Mouse (Mus musculus) lung, embryonic 16.5 days (tissue): ENCODE data around the gene Prtg. TPM values are rescaled to one million over a fixed set of nuclear protein-coding genes. Genes with fewer than 3 reads are reported as not detected.

Experiments
- ATAC-seq: fragments of 200-750 bp; cut with Nextera tagmentation; 2 replicates; pipeline ENCODE4 v1.8.0; 2017; ENCODE audit warnings: low read depth, mild to moderate bottlenecking, moderate library complexity
- H3K27ac ChIP-seq: fragments of 300-500 bp; sonication (generic); 2 replicates; pipeline ENCODE4 v1.5.1; 2014; ENCODE audit warnings: mild to moderate bottlenecking, control low read depth, low read length
- H3K27me3 ChIP-seq: fragments of 300-500 bp; sonication (generic); 2 replicates; pipeline ENCODE4 v1.6.1; 2014; ENCODE audit warnings: low read depth, low read length, mixed read lengths; ENCODE audit not compliant: control insufficient read depth, insufficient read depth
- H3K36me3 ChIP-seq: fragments of 300-500 bp; sonication (generic); 2 replicates; pipeline ENCODE4 v1.6.1; 2014; ENCODE audit warnings: low read length; ENCODE audit not compliant: control insufficient read depth, insufficient read depth
- H3K4me1 ChIP-seq: fragments of 300-500 bp; sonication (generic); replicated peaks from 2 replicates; pipeline ENCODE4 v1.6.1; 2014; ENCODE audit warnings: low read length, mixed read lengths; ENCODE audit not compliant: control insufficient read depth, insufficient read depth
- H3K4me2 ChIP-seq: fragments of 300-500 bp; sonication (generic); 2 replicates; pipeline ENCODE4 v1.6.1; 2014; ENCODE audit warnings: low read depth, low read length, control low read depth
- H3K4me3 ChIP-seq: fragments of 300-500 bp; sonication (generic); 2 replicates; pipeline ENCODE4 v1.5.1; 2014; ENCODE audit warnings: mild to moderate bottlenecking, low read length, control low read depth
- H3K9ac ChIP-seq: fragments of 300-500 bp; sonication (generic); 2 replicates; pipeline ENCODE4 v1.6.1; 2014; ENCODE audit warnings: low read length, control low read depth
- H3K9me3 ChIP-seq: fragments of 300-500 bp; sonication (generic); 2 replicates; pipeline ENCODE4 v1.6.1; 2016; ENCODE audit warnings: low read length; ENCODE audit not compliant: control insufficient read depth
- WGBS: fragments of 180-500 bp; shearing (Covaris S2); extraction: QIAGEN DNeasy Blood & Tissue Kit; methylation state at CpG from one replicate; pipeline ENCODE4 v1.1.7; 2014; 5-methylcytosine and 5-hydroxymethylcytosine counted together
- polyA plus RNA-seq: library from polyadenylated mRNA; unstranded; fragments of >200 nt; fragmentation: Nextera tagmentation; extraction: Ambion mirVana; gene quantifications from 2 replicates; pipeline ENCODE4 v1.2.1, GENCODE M21; 2015

Prtg gene
- polyA plus RNA-seq, 1 experiment from 2014 or later: 0.34 TPM

GRCm38 (mm10) chr9:72781466-72781865, 25.2 kb upstream of the Prtg start:
- no peaks in the 10 kb centered on the region for H3K9me3 ChIP-seq
- 16% methylated on average over 4 of the region's 4 CpGs for WGBS
- H3K4me2 ChIP-seq: no peak overlapping the region
- no peak for ATAC-seq
- H3K9ac ChIP-seq: no peak overlapping the region
- H3K4me3 ChIP-seq: no peak overlapping the region
- H3K36me3 ChIP-seq: no peaks in the 10 kb centered on the region
- H3K4me1 ChIP-seq: peaks cover 4% of the 10 kb centered on the region
- H3K27me3 ChIP-seq: no peaks in the 10 kb centered on the region
- H3K27ac ChIP-seq: no peak overlapping the region

DNA sequence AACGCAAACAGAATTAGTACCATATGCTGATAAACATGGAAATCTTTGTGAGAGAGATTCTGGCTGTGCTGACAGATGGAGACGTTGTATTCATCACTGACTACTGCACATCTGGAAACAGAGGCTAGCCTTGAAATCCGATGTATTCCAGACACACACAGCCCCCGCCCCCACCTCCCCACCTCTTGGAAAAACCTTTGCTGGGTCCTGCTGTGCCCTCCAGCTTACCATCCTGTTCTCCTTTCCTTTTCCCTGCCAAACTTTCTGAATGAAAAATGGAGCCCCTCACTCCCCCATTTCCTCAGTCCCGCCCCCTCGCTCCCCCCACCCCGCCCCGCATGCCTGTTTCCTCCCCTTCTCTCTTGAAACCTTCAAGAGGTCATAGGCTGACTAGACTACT, 24.6 kb upstream of the Prtg start:
- Histone ChIP-seq H3K27ac (no peak overlapping the region), H3K36me3 (no peaks in the 10 kb centered on the region), H3K27me3 (no peaks in the 10 kb centered on the region), H3K9ac (no peak overlapping the region), H3K4me2 (no peak overlapping the region), H3K4me1 (peaks cover 4% of the 10 kb centered on the region), H3K9me3 (no peaks in the 10 kb centered on the region), H3K4me3 (no peak overlapping the region)
- no peak for ATAC-seq
- 10% methylated on average over 8 of the region's 8 CpGs for WGBS

- no peaks in the 10 kb centered on the region for H3K36me3 ChIP-seq
- no peaks in the 10 kb centered on the region for H3K27me3 ChIP-seq
- H3K4me1 ChIP-seq: peaks cover 7% of the 10 kb centered on the region; the same call in 1 of the 2 replicates
- 51% methylated on average over 1 of the region's 1 CpGs for WGBS
- ATAC-seq: no peak
- H3K4me2 ChIP-seq: no peak overlapping the region
- H3K27ac ChIP-seq: no peak overlapping the region
- H3K9ac ChIP-seq: no peak overlapping the region
- no peaks in the 10 kb centered on the region for H3K9me3 ChIP-seq
- no peak overlapping the region for H3K4me3 ChIP-seq
Measured at GRCm38 (mm10) chr9:72787732-72788131, 18.9 kb upstream of the Prtg start.

DNA sequence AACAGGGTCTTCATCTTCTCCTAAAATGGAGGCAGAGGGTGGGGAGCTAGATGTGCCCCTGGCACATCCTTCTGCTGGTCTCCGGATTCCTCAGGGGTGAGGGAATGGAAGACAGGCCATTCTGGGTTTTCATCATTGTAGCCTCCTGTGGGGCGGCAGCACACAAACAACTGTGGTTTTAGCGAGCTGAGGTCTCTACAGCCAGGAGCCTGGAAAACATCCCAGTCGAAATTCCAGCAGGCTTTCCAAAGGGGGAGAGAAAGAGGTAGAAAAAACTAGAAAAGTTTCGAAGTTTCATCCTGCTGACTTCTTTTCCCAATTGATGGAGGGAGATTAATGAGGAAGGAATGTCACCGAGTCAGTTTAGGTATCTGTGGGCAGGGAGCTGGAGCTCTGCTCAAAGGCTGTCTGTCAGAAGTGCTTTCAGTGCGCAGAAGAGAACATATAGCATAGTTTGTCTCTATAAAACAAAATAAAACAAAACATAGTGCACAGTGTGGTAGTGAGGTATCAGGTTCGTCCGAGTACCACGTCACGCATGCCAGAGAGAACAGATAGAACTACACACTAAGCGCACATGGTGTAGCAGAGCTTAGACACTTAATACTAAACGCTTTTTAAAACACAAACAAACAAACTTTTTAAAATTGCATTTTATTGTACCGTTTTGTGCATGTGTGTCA, 16.0 kb upstream of the Prtg start:
- H3K27me3 ChIP-seq: no peaks in the 10 kb centered on the region
- no peak overlapping the region for H3K4me2 ChIP-seq
- H3K36me3 ChIP-seq: no peaks in the 10 kb centered on the region
- peaks cover 7% of the 10 kb centered on the region; the same call in 1 of the 2 replicates for H3K4me1 ChIP-seq
- whole genome bisulfite sequencing: 44% methylated on average over 14 of the region's 14 CpGs
- H3K9ac ChIP-seq: no peak overlapping the region
- H3K9me3 ChIP-seq: no peaks in the 10 kb centered on the region
- no peak for ATAC-seq
- no peak overlapping the region for H3K4me3 ChIP-seq
- H3K27ac ChIP-seq: no peak overlapping the region

GRCm38 (mm10) chr9:72791213-72791582, 15.5 kb upstream of the Prtg start:
- 28% methylated on average over 10 of the region's 10 CpGs for WGBS
- H3K4me2 ChIP-seq: 0 out of 2 replicates have a peak overlapping the region, but pooled peaks have one; percentile 1
- H3K4me1 ChIP-seq: peaks cover 7% of the 10 kb centered on the region; the same call in 1 of the 2 replicates
- no peak overlapping the region for H3K27ac ChIP-seq
- ATAC-seq: no peak
- no peak overlapping the region for H3K9ac ChIP-seq
- H3K36me3 ChIP-seq: no peaks in the 10 kb centered on the region
- H3K27me3 ChIP-seq: no peaks in the 10 kb centered on the region
- no peaks in the 10 kb centered on the region for H3K9me3 ChIP-seq
- H3K4me3 ChIP-seq: no peak overlapping the region

GRCm38 (mm10) chr9:72791681-72792080, 15.0 kb upstream of the Prtg start:
- H3K27me3 ChIP-seq: no peaks in the 10 kb centered on the region
- WGBS: 16% methylated on average over 6 of the region's 6 CpGs
- no peaks in the 10 kb centered on the region for H3K9me3 ChIP-seq
- H3K4me1 ChIP-seq: peaks cover 7% of the 10 kb centered on the region; the same call in 1 of the 2 replicates
- H3K9ac ChIP-seq: no peak overlapping the region
- no peak overlapping the region for H3K27ac ChIP-seq
- no peaks in the 10 kb centered on the region for H3K36me3 ChIP-seq
- H3K4me3 ChIP-seq: no peak overlapping the region
- no peak overlapping the region for H3K4me2 ChIP-seq
- no peak for ATAC-seq

DNA sequence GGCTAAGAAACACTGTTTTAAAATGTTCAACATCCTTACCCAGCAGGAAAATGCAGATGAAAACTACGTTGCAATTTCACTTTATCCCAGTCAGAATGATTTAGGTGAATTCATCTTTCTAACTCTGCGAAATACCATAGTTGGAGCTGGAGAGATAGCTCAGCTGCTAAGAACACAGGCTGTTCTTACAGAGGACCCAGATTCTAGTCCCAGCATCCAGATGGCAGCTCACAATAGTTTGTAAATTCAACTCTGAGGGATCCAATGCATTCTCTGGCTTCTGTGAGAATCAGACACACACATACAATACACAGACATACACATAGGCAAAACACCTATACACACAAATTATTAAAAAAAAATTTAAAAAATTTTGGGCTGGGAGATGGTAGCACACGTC, 11.4 kb upstream of the Prtg start:
- Histone ChIP-seq H3K9me3 (no peaks in the 10 kb centered on the region), H3K36me3 (no peaks in the 10 kb centered on the region), H3K27ac (no peak overlapping the region), H3K4me2 (no peak overlapping the region), H3K4me3 (no peak overlapping the region), H3K4me1 (peaks cover 7% of the 10 kb centered on the region; the same call in 1 of the 2 replicates), H3K27me3 (no peaks in the 10 kb centered on the region), H3K9ac (no peak overlapping the region)
- 76% methylated on average over 3 of the region's 3 CpGs for WGBS
- ATAC-seq: no peak

- Histone ChIP-seq H3K9me3 (no peaks in the 10 kb centered on the region), H3K36me3 (no peaks in the 10 kb centered on the region), H3K4me2 (peak overlapping the region; percentile 25; the same call in 1 of the 2 replicates), H3K4me1 (no peaks in the 10 kb centered on the region), H3K9ac (no peak overlapping the region), H3K27ac (no peak overlapping the region; the same call in 1 of the 2 replicates), H3K4me3 (peak overlapping the region; percentile 13), H3K27me3 (no peaks in the 10 kb centered on the region)
- ATAC-seq: peak; percentile 86
- 33% methylated on average over 9 of the region's 9 CpGs for WGBS
Measured at GRCm38 (mm10) chr9:72797136-72797621, 9.5 kb upstream of the Prtg start.

- Histone ChIP-seq H3K36me3 (no peaks in the 10 kb centered on the region), H3K9me3 (no peaks in the 10 kb centered on the region), H3K27ac (no peak overlapping the region), H3K4me2 (no peak overlapping the region), H3K27me3 (no peaks in the 10 kb centered on the region), H3K9ac (no peak overlapping the region), H3K4me1 (peaks cover 12% of the 10 kb centered on the region), H3K4me3 (no peak overlapping the region)
- WGBS: 50% methylated on average over 4 of the region's 4 CpGs
- ATAC-seq: no peak
Measured at GRCm38 (mm10) chr9:72803280-72803679, 3.4 kb upstream of the Prtg start.
